Mouse (Mus musculus) forebrain, postnatal 0 days (tissue): ENCODE data around the gene Rora. TPM values are rescaled to one million over a fixed set of nuclear protein-coding genes. Genes with fewer than 3 reads are reported as not detected.

Experiments
- ATAC-seq: fragments of 200-750 bp; cut with Nextera tagmentation; 2 replicates; pipeline ENCODE4 v1.8.0; 2017; ENCODE audit warnings: mild to moderate bottlenecking, moderate library complexity
- DNase-seq: peaks from one replicate; pipeline ENCODE4 v3.0.0-alpha.2; 2015
- H3K27ac ChIP-seq: fragments of 300-500 bp; sonication (generic); 2 replicates; pipeline ENCODE4 v1.5.1; 2014; ENCODE audit warnings: low read depth, mild to moderate bottlenecking, antibody characterized with exemption, low read length, moderate library complexity, mixed read lengths
- H3K27me3 ChIP-seq: fragments of 300-500 bp; sonication (generic); 2 replicates; pipeline ENCODE4 v1.6.1; 2014; ENCODE audit warnings: mild to moderate bottlenecking, low read length, mixed read lengths; ENCODE audit not compliant: insufficient read depth
- H3K36me3 ChIP-seq: fragments of 300-500 bp; sonication (generic); 2 replicates; pipeline ENCODE4 v1.6.1; 2014; ENCODE audit warnings: mild to moderate bottlenecking, moderate library complexity; ENCODE audit not compliant: insufficient read depth
- H3K4me1 ChIP-seq: fragments of 300-500 bp; sonication (generic); 2 replicates; pipeline ENCODE4 v1.6.1; 2014; ENCODE audit warnings: antibody characterized with exemption; ENCODE audit not compliant: insufficient read depth
- H3K4me2 ChIP-seq: fragments of 300-500 bp; sonication (generic); 2 replicates; pipeline ENCODE4 v1.6.1; 2014; ENCODE audit warnings: low read depth, mild to moderate bottlenecking, moderate library complexity
- H3K4me3 ChIP-seq: fragments of 300-500 bp; sonication (generic); 2 replicates; pipeline ENCODE4 v1.5.1; 2014; ENCODE audit warnings: low read depth, low read length, mixed read lengths
- H3K9ac ChIP-seq: fragments of 300-500 bp; sonication (generic); 2 replicates; pipeline ENCODE4 v1.6.1; 2014; ENCODE audit warnings: mild to moderate bottlenecking
- H3K9me3 ChIP-seq: fragments of 300-500 bp; sonication (generic); 2 replicates; pipeline ENCODE4 v1.6.1; 2016; ENCODE audit warnings: low read length
- CTCF ChIP-seq: sonication (generic); IDR thresholded peaks from 2 replicates; pipeline ENCODE4 v1.5.1; 2016; ENCODE audit warnings: antibody characterized with exemption, control low read depth, low read depth
- WGBS: fragments of 180-500 bp; shearing (Covaris S2); extraction: QIAGEN DNeasy Blood & Tissue Kit; methylation state at CpG from one replicate; pipeline ENCODE4 v1.1.7; 2014; 5-methylcytosine and 5-hydroxymethylcytosine counted together
- polyA plus RNA-seq: library from polyadenylated mRNA; unstranded; fragments of >200 nt; fragmentation: Nextera tagmentation; extraction: Ambion mirVana; gene quantifications from 2 replicates; pipeline ENCODE4 v1.2.1, GENCODE M21; 2015
- total RNA-seq: library from RNA; depleted of rRNA; stranded (reverse); fragments of >200 nt; gene quantifications from 2 replicates; pipeline ENCODE4 v1.2.3, GENCODE M21; 2014

Gene Rora
- total and polyA plus RNA-seq, 2 experiments from 2014 or later = 9.8 to 23.9 TPM

- Histone ChIP-seq H3K9ac (no peak overlapping the region), H3K27me3 (no peaks in the 10 kb centered on the region), H3K27ac (no peak overlapping the region), H3K36me3 (no peaks in the 10 kb centered on the region), H3K4me1 (no peaks in the 10 kb centered on the region), H3K4me3 (no peak overlapping the region), H3K4me2 (no peak overlapping the region), H3K9me3 (no peaks in the 10 kb centered on the region)
- DNase-seq = no peak
- TF ChIP-seq CTCF = no peak
- 86% methylated on average over 7 of the region's 7 CpGs for WGBS
- no peak for ATAC-seq
Measured at GRCm38 (mm10) chr9:69327591-69327990, 674.0 kb downstream of the Rora start.

- Histone ChIP-seq H3K4me1 (no peaks in the 10 kb centered on the region), H3K9ac (no peak overlapping the region), H3K4me3 (no peak overlapping the region), H3K27me3 (no peaks in the 10 kb centered on the region), H3K27ac (no peak overlapping the region), H3K36me3 (no peaks in the 10 kb centered on the region), H3K9me3 (no peaks in the 10 kb centered on the region), H3K4me2 (no peak overlapping the region)
- 80% methylated on average over 3 of the region's 3 CpGs for WGBS
- TF ChIP-seq CTCF = no peak
- no peak for DNase-seq
- no peak for ATAC-seq
Measured at GRCm38 (mm10) chr9:69331790-69332189, 678.2 kb downstream of the Rora start.

- H3K27me3 ChIP-seq = no peaks in the 10 kb centered on the region
- H3K4me1 ChIP-seq = no peaks in the 10 kb centered on the region
- no peak overlapping the region for H3K9ac ChIP-seq
- 81% methylated on average over 14 of the region's 14 CpGs for WGBS
- DNase-seq (no peak), ATAC-seq (no peak)
- H3K9me3 ChIP-seq = no peaks in the 10 kb centered on the region
- no peak overlapping the region for H3K27ac ChIP-seq
- H3K4me3 ChIP-seq = no peak overlapping the region
- TF ChIP-seq CTCF = no peak
- H3K36me3 ChIP-seq = no peaks in the 10 kb centered on the region
- H3K4me2 ChIP-seq = no peak overlapping the region
Measured at GRCm38 (mm10) chr9:69332802-69333568, 679.4 kb downstream of the Rora start.

GRCm38 (mm10) chr9:69333654-69334053 lies 680.1 kb downstream of the Rora start:
- H3K36me3 ChIP-seq = no peaks in the 10 kb centered on the region
- H3K4me3 ChIP-seq = no peak overlapping the region
- H3K27me3 ChIP-seq = no peaks in the 10 kb centered on the region
- 68% methylated on average over 4 of the region's 4 CpGs for WGBS
- H3K4me2 ChIP-seq = no peak overlapping the region
- no peak for ATAC-seq
- H3K27ac ChIP-seq = no peak overlapping the region
- no peaks in the 10 kb centered on the region for H3K9me3 ChIP-seq
- no peak for DNase-seq
- H3K4me1 ChIP-seq = no peaks in the 10 kb centered on the region
- no peak overlapping the region for H3K9ac ChIP-seq
- TF ChIP-seq CTCF = no peak

GRCm38 (mm10) chr9:69334106-69334505 lies 680.5 kb downstream of the Rora start:
- Histone ChIP-seq H3K9me3 (no peaks in the 10 kb centered on the region), H3K4me2 (no peak overlapping the region), H3K4me3 (no peak overlapping the region), H3K4me1 (no peaks in the 10 kb centered on the region), H3K9ac (no peak overlapping the region), H3K27ac (no peak overlapping the region), H3K27me3 (no peaks in the 10 kb centered on the region), H3K36me3 (no peaks in the 10 kb centered on the region)
- no peak for ATAC-seq
- 23% methylated on average over 8 of the region's 8 CpGs for WGBS
- DNase-seq = no peak
- no peak for TF ChIP-seq CTCF

- no peaks in the 10 kb centered on the region for H3K36me3 ChIP-seq
- no peaks in the 10 kb centered on the region for H3K9me3 ChIP-seq
- no peak for ATAC-seq
- no peak for DNase-seq
- no peak overlapping the region for H3K9ac ChIP-seq
- H3K27me3 ChIP-seq = no peaks in the 10 kb centered on the region
- no peak overlapping the region for H3K4me3 ChIP-seq
- WGBS = 90% methylated on average over 6 of the region's 6 CpGs
- no peak for TF ChIP-seq CTCF
- H3K4me2 ChIP-seq = no peak overlapping the region
- no peaks in the 10 kb centered on the region for H3K4me1 ChIP-seq
- H3K27ac ChIP-seq = no peak overlapping the region
Measured at GRCm38 (mm10) chr9:69336063-69336462, 682.5 kb downstream of the Rora start.

GRCm38 (mm10) chr9:69339199-69339598 lies 685.6 kb downstream of the Rora start:
- H3K4me1 ChIP-seq = no peaks in the 10 kb centered on the region
- H3K9ac ChIP-seq = no peak overlapping the region
- no peak overlapping the region for H3K4me3 ChIP-seq
- 91% methylated on average over 7 of the region's 7 CpGs for WGBS
- no peaks in the 10 kb centered on the region for H3K36me3 ChIP-seq
- no peak for TF ChIP-seq CTCF
- no peaks in the 10 kb centered on the region for H3K9me3 ChIP-seq
- no peaks in the 10 kb centered on the region for H3K27me3 ChIP-seq
- DNase-seq = no peak
- H3K4me2 ChIP-seq = no peak overlapping the region
- H3K27ac ChIP-seq = no peak overlapping the region
- no peak for ATAC-seq
